Mouse (Mus musculus): Measurements from ENCODE around the gene Cpeb2.

- TF ChIP-seq E2F4 (IDR thresholded peaks at IDR 0.05; ENCODE audit: insufficient read depth) (no peak), POLR2A (IDR thresholded peaks at IDR 0.05; ENCODE audit: insufficient read length, low read depth) (no peak), POLR2AphosphoS2 (IDR thresholded peaks at IDR 0.05; ENCODE audit: insufficient read length, low read depth) (no peak), MYOD1 (IDR thresholded peaks at IDR 0.05; ENCODE audit: control insufficient read depth in 1 of 3, insufficient read length in 2 of 3, low read depth in 2 of 3) (no peak), USF1 (IDR thresholded peaks at IDR 0.05; ENCODE audit: low read depth) (no peak), MAX (IDR thresholded peaks at IDR 0.05; ENCODE audit: low read depth) (no peak), TCF12 (IDR thresholded peaks at IDR 0.05; ENCODE audit: insufficient read depth, poor library complexity, severe bottlenecking) (no peak), CEBPB (IDR thresholded peaks at IDR 0.05; ENCODE audit: insufficient read depth, poor library complexity, severe bottlenecking) (no peak), TCF3 (IDR thresholded peaks at IDR 0.05; ENCODE audit: insufficient read length, low read depth) (no peak)
These were observed 49.4 kb upstream of the Cpeb2 start for GRCm38 (mm10) chr5:43183556-43183955.

Measured in myocyte (in vitro differentiated cells).